Mouse (Mus musculus) embryonic facial prominence, embryonic 14.5 days (tissue): ENCODE results near the gene Cryba4. TPM values are rescaled to one million over a fixed set of nuclear protein-coding genes. Genes with fewer than 3 reads are reported as not detected.

Experiments used
- ATAC-seq: fragments of 200-750 bp; cut with Nextera tagmentation; 2 replicates; pipeline ENCODE4 v1.8.0; 2017; ENCODE audit warnings: low read depth, moderate number of reproducible peaks, moderate TSS enrichment
- DNase-seq: peaks from one replicate; pipeline ENCODE4 v3.0.0-alpha.2; 2015; ENCODE audit warnings: low spot score
- H3K27ac ChIP-seq: fragments of 300-500 bp; sonication (generic); replicated peaks from 2 replicates; pipeline ENCODE4 v1.5.1; 2014; ENCODE audit warnings: low read depth, mild to moderate bottlenecking, low read length, moderate library complexity
- H3K27me3 ChIP-seq: fragments of 300-500 bp; sonication (generic); replicated peaks from 2 replicates; pipeline ENCODE4 v1.6.1; 2014; ENCODE audit warnings: low read length; ENCODE audit not compliant: control insufficient read depth, insufficient read depth
- H3K36me3 ChIP-seq: fragments of 300-500 bp; sonication (generic); 2 replicates; pipeline ENCODE4 v1.6.1; 2014; ENCODE audit warnings: low read length, mixed read lengths; ENCODE audit not compliant: control insufficient read depth, insufficient read depth
- H3K4me1 ChIP-seq: fragments of 300-500 bp; sonication (generic); 2 replicates; pipeline ENCODE4 v1.6.1; 2014; ENCODE audit warnings: antibody characterized with exemption, low read length; ENCODE audit not compliant: control insufficient read depth, insufficient read depth
- H3K4me2 ChIP-seq: fragments of 300-500 bp; sonication (generic); 2 replicates; pipeline ENCODE4 v1.6.1; 2014; ENCODE audit warnings: low read depth, mild to moderate bottlenecking, low read length, moderate library complexity, mixed read lengths
- H3K4me3 ChIP-seq: fragments of 300-500 bp; sonication (generic); 2 replicates; pipeline ENCODE4 v1.5.1; 2014; ENCODE audit warnings: low read depth, mild to moderate bottlenecking, low read length
- H3K9ac ChIP-seq: fragments of 300-500 bp; sonication (generic); 2 replicates; pipeline ENCODE4 v1.6.1; 2014; ENCODE audit warnings: low read depth, mild to moderate bottlenecking, low read length, moderate library complexity, mixed read lengths
- H3K9me3 ChIP-seq: fragments of 300-500 bp; sonication (generic); 2 replicates; pipeline ENCODE4 v1.6.1; 2016; ENCODE audit warnings: low read length; ENCODE audit not compliant: control insufficient read depth
- WGBS: fragments of 180-500 bp; shearing (Covaris S2); extraction: QIAGEN DNeasy Blood & Tissue Kit; methylation state at CpG from one replicate; pipeline ENCODE4 v1.1.7; 2014; 5-methylcytosine and 5-hydroxymethylcytosine counted together
- polyA plus RNA-seq: library from polyadenylated mRNA; unstranded; fragments of >200 nt; fragmentation: Nextera tagmentation; extraction: Ambion mirVana; gene quantifications from 2 replicates; pipeline ENCODE4 v1.2.1, GENCODE M21; 2014

Cryba4 gene
- polyA plus RNA-seq, 1 experiment from 2014 or later, result 2.8 TPM

- 2% methylated on average over 10 of the region's 10 CpGs for WGBS
- peak; percentile 78 for DNase-seq
Observed at GRCm38 (mm10) chr5:112214419-112214818, 37.9 kb downstream of the Cryba4 start.

GRCm38 (mm10) chr5:112213331-112214240 lies 38.7 kb downstream of the Cryba4 start:
- Histone ChIP-seq H3K36me3 (no peaks in the 10 kb centered on the region), H3K4me2 (no peak overlapping the region; the same call in 1 of the 2 replicates), H3K27me3 (no peaks in the 10 kb centered on the region), H3K4me3 (no peak overlapping the region), H3K4me1 (peaks cover 12% of the 10 kb centered on the region), H3K27ac (no peak overlapping the region), H3K9me3 (no peaks in the 10 kb centered on the region), H3K9ac (no peak overlapping the region)
- DNase-seq (peak; percentile 58), ATAC-seq (peak; percentile 24; the same call in 1 of the 2 replicates)
- WGBS, result 33% methylated on average over 19 of the region's 19 CpGs

More at GRCm38 (mm10) chr5:112214419-112214818, 37.9 kb downstream of the Cryba4 start:
- peak; percentile 23; the same call in 1 of the 2 replicates for ATAC-seq
- H3K9me3 ChIP-seq, result no peaks in the 10 kb centered on the region
- H3K27me3 ChIP-seq, result no peaks in the 10 kb centered on the region
- H3K36me3 ChIP-seq, result no peaks in the 10 kb centered on the region
- peak overlapping the region; percentile 21; the same call in 1 of the 2 replicates for H3K4me2 ChIP-seq
- H3K27ac ChIP-seq, result no peak overlapping the region
- H3K9ac ChIP-seq, result no peak overlapping the region
- peaks cover 12% of the 10 kb centered on the region for H3K4me1 ChIP-seq
- H3K4me3 ChIP-seq, result no peak overlapping the region

- ATAC-seq (no peak), DNase-seq (no peak)
- no peak overlapping the region for H3K9ac ChIP-seq
- no peak overlapping the region for H3K27ac ChIP-seq
- no peaks in the 10 kb centered on the region for H3K36me3 ChIP-seq
- no peaks in the 10 kb centered on the region for H3K9me3 ChIP-seq
- peaks cover 12% of the 10 kb centered on the region for H3K4me1 ChIP-seq
- H3K4me2 ChIP-seq, result no peak overlapping the region
- WGBS, result 65% methylated on average over 6 of the region's 6 CpGs
- no peak overlapping the region for H3K4me3 ChIP-seq
- H3K27me3 ChIP-seq, result no peaks in the 10 kb centered on the region
Observed at GRCm38 (mm10) chr5:112212711-112213264, 39.5 kb downstream of the Cryba4 start.

- Histone ChIP-seq H3K4me1 (peaks cover 12% of the 10 kb centered on the region), H3K36me3 (no peaks in the 10 kb centered on the region), H3K27me3 (no peaks in the 10 kb centered on the region), H3K9me3 (no peaks in the 10 kb centered on the region), H3K27ac (no peak overlapping the region), H3K4me3 (no peak overlapping the region), H3K4me2 (no peak overlapping the region), H3K9ac (no peak overlapping the region)
- ATAC-seq (no peak), DNase-seq (no peak)
- WGBS, result 83% methylated on average over 7 of the region's 7 CpGs
Observed at GRCm38 (mm10) chr5:112211911-112212310, 40.4 kb downstream of the Cryba4 start.

GRCm38 (mm10) chr5:112210104-112210503 lies 42.2 kb downstream of the Cryba4 start:
- H3K9me3 ChIP-seq, result no peaks in the 10 kb centered on the region
- H3K4me3 ChIP-seq, result no peak overlapping the region
- ATAC-seq, result no peak
- no peak overlapping the region for H3K4me2 ChIP-seq
- peak; percentile 51 for DNase-seq
- H3K36me3 ChIP-seq, result no peaks in the 10 kb centered on the region
- H3K4me1 ChIP-seq, result peaks cover 12% of the 10 kb centered on the region
- WGBS, result 19% methylated on average over 8 of the region's 8 CpGs
- H3K27me3 ChIP-seq, result no peaks in the 10 kb centered on the region
- H3K27ac ChIP-seq, result no peak overlapping the region
- no peak overlapping the region for H3K9ac ChIP-seq

- WGBS, result 22% methylated on average over 4 of the region's 4 CpGs
- peaks cover 7% of the 10 kb centered on the region; the same call in 1 of the 2 replicates for H3K4me1 ChIP-seq
- H3K36me3 ChIP-seq, result no peaks in the 10 kb centered on the region
- no peak overlapping the region for H3K4me3 ChIP-seq
- no peak overlapping the region for H3K27ac ChIP-seq
- H3K4me2 ChIP-seq, result no peak overlapping the region
- H3K9ac ChIP-seq, result no peak overlapping the region
- DNase-seq, result no peak
- ATAC-seq, result no peak
- H3K27me3 ChIP-seq, result no peaks in the 10 kb centered on the region
- H3K9me3 ChIP-seq, result no peaks in the 10 kb centered on the region
Observed at GRCm38 (mm10) chr5:112208321-112208720, 44.0 kb downstream of the Cryba4 start.

GRCm38 (mm10) chr5:112206543-112207255 lies 45.6 kb downstream of the Cryba4 start:
- peak; percentile 44; the same call in 1 of the 2 replicates for ATAC-seq
- Histone ChIP-seq H3K4me1 (peaks cover 7% of the 10 kb centered on the region; the same call in 1 of the 2 replicates), H3K27me3 (no peaks in the 10 kb centered on the region), H3K4me2 (peak overlapping the region; percentile 21; the same call in 1 of the 2 replicates), H3K4me3 (no peak overlapping the region), H3K36me3 (no peaks in the 10 kb centered on the region), H3K9ac (no peak overlapping the region), H3K9me3 (no peaks in the 10 kb centered on the region), H3K27ac (no peak overlapping the region)
- no peak for DNase-seq
- WGBS, result 21% methylated on average over 16 of the region's 16 CpGs

- Histone ChIP-seq H3K4me1 (no peaks in the 10 kb centered on the region; the same call in 1 of the 2 replicates), H3K9me3 (no peaks in the 10 kb centered on the region), H3K4me3 (no peak overlapping the region), H3K27me3 (no peaks in the 10 kb centered on the region), H3K4me2 (no peak overlapping the region), H3K36me3 (no peaks in the 10 kb centered on the region), H3K9ac (no peak overlapping the region), H3K27ac (no peak overlapping the region)
- WGBS, result 85% methylated on average over 6 of the region's 6 CpGs
- DNase-seq (no peak), ATAC-seq (no peak)
Observed at GRCm38 (mm10) chr5:112199656-112200055, 52.7 kb downstream of the Cryba4 start.
